Mouse (Mus musculus) intestine, postnatal 0 days (tissue): ENCODE data around the gene Abcb8. TPM values are rescaled to one million over a fixed set of nuclear protein-coding genes. Genes with fewer than 3 reads are reported as not detected.
A peak's percentile ranks its signal among the peaks of the same experiment; 100 is the strongest.

Experiments
- ATAC-seq: fragments of 200-750 bp; cut with Nextera tagmentation; 2 replicates; pipeline ENCODE4 v1.8.0; 2017; ENCODE audit warnings: mild to moderate bottlenecking, moderate TSS enrichment, moderate library complexity
- H3K27ac ChIP-seq: fragments of 300-500 bp; sonication (generic); 2 replicates; pipeline ENCODE4 v1.5.1; 2014; ENCODE audit warnings: mild to moderate bottlenecking, low read depth, low read length, moderate library complexity
- H3K27me3 ChIP-seq: fragments of 300-500 bp; sonication (generic); replicated peaks from 2 replicates; pipeline ENCODE4 v1.6.1; 2014; ENCODE audit warnings: low read length, mixed read lengths; ENCODE audit not compliant: control insufficient read depth, insufficient read depth
- H3K36me3 ChIP-seq: fragments of 300-500 bp; sonication (generic); 2 replicates; pipeline ENCODE4 v1.6.1; 2014; ENCODE audit warnings: mild to moderate bottlenecking, moderate library complexity; ENCODE audit not compliant: control insufficient read depth, insufficient read depth
- H3K4me1 ChIP-seq: fragments of 300-500 bp; sonication (generic); replicated peaks from 2 replicates; pipeline ENCODE4 v1.6.1; 2014; ENCODE audit warnings: antibody characterized with exemption, low read length, mixed read lengths; ENCODE audit not compliant: control insufficient read depth, insufficient read depth
- H3K4me2 ChIP-seq: fragments of 300-500 bp; sonication (generic); replicated peaks from 2 replicates; pipeline ENCODE4 v1.6.1; 2014; ENCODE audit warnings: low read depth, mild to moderate bottlenecking, moderate library complexity
- H3K4me3 ChIP-seq: fragments of 300-500 bp; sonication (generic); 2 replicates; pipeline ENCODE4 v1.5.1; 2014; ENCODE audit warnings: low read depth, low read length
- H3K9ac ChIP-seq: fragments of 300-500 bp; sonication (generic); 2 replicates; pipeline ENCODE4 v1.6.1; 2014; ENCODE audit warnings: mild to moderate bottlenecking, low read depth, low read length
- H3K9me3 ChIP-seq: fragments of 300-500 bp; sonication (generic); 2 replicates; pipeline ENCODE4 v1.6.1; 2016; ENCODE audit warnings: mixed run types; ENCODE audit not compliant: control insufficient read depth
- CTCF ChIP-seq: sonication (generic); IDR thresholded peaks from 2 replicates; pipeline ENCODE4 v1.5.1; 2016; ENCODE audit warnings: low read depth, mild to moderate bottlenecking, control low read depth, antibody characterized with exemption, moderate library complexity
- WGBS: fragments of 180-500 bp; shearing (Covaris S2); extraction: QIAGEN DNeasy Blood & Tissue Kit; methylation state at CpG from one replicate; pipeline ENCODE4 v1.1.7; 2014; 5-methylcytosine and 5-hydroxymethylcytosine counted together
- polyA plus RNA-seq: library from polyadenylated mRNA; unstranded; fragments of >200 nt; fragmentation: Nextera tagmentation; extraction: Ambion mirVana; gene quantifications from 2 replicates; pipeline ENCODE4 v1.2.1, GENCODE M21; 2015

Abcb8 gene
- polyA plus RNA-seq, 1 experiment from 2014 or later = 40.4 TPM

- ATAC-seq = peak; percentile 11; the same call in 1 of the 2 replicates
- H3K4me1 ChIP-seq = no peaks in the 10 kb centered on the region
- no peak for TF ChIP-seq CTCF
- no peaks in the 10 kb centered on the region for H3K36me3 ChIP-seq
- H3K9me3 ChIP-seq = no peaks in the 10 kb centered on the region
- H3K4me3 ChIP-seq = peak overlapping the region; percentile 45
- peak overlapping the region; percentile 83 for H3K4me2 ChIP-seq
- peaks cover 41% of the 10 kb centered on the region for H3K27me3 ChIP-seq
- H3K27ac ChIP-seq = no peak overlapping the region
- H3K9ac ChIP-seq = no peak overlapping the region
- WGBS = under 1% methylated on average over 25 of the region's 30 CpGs
These were observed 44.9 kb upstream of the Abcb8 start for GRCm38 (mm10) chr5:24348546-24348945.

GRCm38 (mm10) chr5:24350073-24350472, 43.4 kb upstream of the Abcb8 start:
- Histone ChIP-seq H3K36me3 (no peaks in the 10 kb centered on the region), H3K4me1 (no peaks in the 10 kb centered on the region), H3K4me3 (no peak overlapping the region; the same call in 1 of the 2 replicates), H3K27ac (no peak overlapping the region), H3K27me3 (peaks cover 44% of the 10 kb centered on the region), H3K4me2 (peak overlapping the region; percentile 91; the same call in 1 of the 2 replicates), H3K9ac (no peak overlapping the region), H3K9me3 (no peaks in the 10 kb centered on the region)
- no peak for ATAC-seq
- 59% methylated on average over 3 of the region's 3 CpGs for WGBS
- TF ChIP-seq CTCF = no peak

GRCm38 (mm10) chr5:24350531-24351250, 42.8 kb upstream of the Abcb8 start:
- Histone ChIP-seq H3K4me2 (peak overlapping the region; percentile 91), H3K9me3 (no peaks in the 10 kb centered on the region), H3K36me3 (no peaks in the 10 kb centered on the region), H3K9ac (peak overlapping the region; percentile 50; the same call in 1 of the 2 replicates), H3K4me3 (peak overlapping the region; percentile 66), H3K27ac (no peak overlapping the region), H3K4me1 (no peaks in the 10 kb centered on the region), H3K27me3 (peaks cover 44% of the 10 kb centered on the region)
- 46% methylated on average over 15 of the region's 15 CpGs for WGBS
- no peak for ATAC-seq
- no peak for TF ChIP-seq CTCF

GRCm38 (mm10) chr5:24351278-24351677, 42.2 kb upstream of the Abcb8 start, which contains the start of gene Kcnh2:
Gene Kcnh2, minus strand, starts transcription at chr5:24351604.
- Histone ChIP-seq H3K4me2 (peak within 1 kb of the TSS; percentile 91), H3K9me3 (no peaks in the 10 kb centered on the region), H3K4me1 (no peaks in the 10 kb centered on the region), H3K36me3 (no peaks in the 10 kb centered on the region), H3K27ac (peak within 1 kb of the TSS; percentile 73), H3K9ac (peak within 1 kb of the TSS; percentile 50), H3K27me3 (peaks cover 44% of the 10 kb centered on the region), H3K4me3 (peak within 1 kb of the TSS; percentile 66)
- 0 out of 2 replicates have a peak, but pooled peaks have one; percentile 4 for ATAC-seq
- 2% methylated on average over 53 of the region's 53 CpGs for WGBS
- TF ChIP-seq CTCF = no peak

- Histone ChIP-seq H3K4me1 (no peaks in the 10 kb centered on the region), H3K27me3 (peaks cover 44% of the 10 kb centered on the region), H3K9me3 (no peaks in the 10 kb centered on the region), H3K36me3 (no peaks in the 10 kb centered on the region), H3K4me2 (peak overlapping the region; percentile 91), H3K4me3 (peak overlapping the region; percentile 66), H3K27ac (peak overlapping the region; percentile 73), H3K9ac (peak overlapping the region; percentile 50)
- under 1% methylated on average over 38 of the region's 41 CpGs for WGBS
- no peak for TF ChIP-seq CTCF
- ATAC-seq = peak; percentile 23
These were observed 41.7 kb upstream of the Abcb8 start for GRCm38 (mm10) chr5:24351701-24352171.

- Histone ChIP-seq H3K36me3 (no peaks in the 10 kb centered on the region), H3K9me3 (no peaks in the 10 kb centered on the region), H3K9ac (peak overlapping the region; percentile 34), H3K27ac (peak overlapping the region; percentile 73), H3K4me2 (peak overlapping the region; percentile 91), H3K4me3 (peak overlapping the region; percentile 66), H3K4me1 (no peaks in the 10 kb centered on the region), H3K27me3 (peaks cover 44% of the 10 kb centered on the region)
- 4% methylated on average over 24 of the region's 24 CpGs for WGBS
- ATAC-seq = peak; percentile 25; the same call in 1 of the 2 replicates
- no peak for TF ChIP-seq CTCF
These were observed 41.1 kb upstream of the Abcb8 start for GRCm38 (mm10) chr5:24352251-24352859.
